Mouse (Mus musculus) ES-Bruce4 (cell line): ENCODE measurements around the gene Col9a1. TPM values are rescaled to one million over a fixed set of nuclear protein-coding genes. Genes with fewer than 3 reads are reported as not detected.

Experiments used
- H3K27ac ChIP-seq: 2 replicates; pipeline ENCODE4 v1.5.1; 2012; ENCODE audit warnings: low read length, inconsistent platforms; ENCODE audit not compliant: insufficient read depth
- H3K27me3 ChIP-seq: 2 replicates; pipeline ENCODE4 v1.6.1; 2012; ENCODE audit warnings: mild to moderate bottlenecking, low read length, inconsistent platforms; ENCODE audit not compliant: control insufficient read depth, poor library complexity, insufficient read depth, severe bottlenecking
- H3K36me3 ChIP-seq: 2 replicates; pipeline ENCODE4 v1.6.1; 2012; ENCODE audit warnings: inconsistent platforms, mild to moderate bottlenecking, low read length, moderate library complexity; ENCODE audit not compliant: control insufficient read depth, poor library complexity, insufficient read depth, severe bottlenecking
- H3K4me1 ChIP-seq: one replicate; pipeline ENCODE4 v1.8.1; 2011; ENCODE audit warnings: low read length; ENCODE audit not compliant: control insufficient read depth, insufficient read depth
- H3K4me3 ChIP-seq: 2 replicates; pipeline ENCODE4 v1.5.1; 2011; ENCODE audit warnings: low read depth, mild to moderate bottlenecking, low read length
- H3K9ac ChIP-seq: 2 replicates; pipeline ENCODE4 v1.6.1; 2012; ENCODE audit warnings: low read depth, mild to moderate bottlenecking, inconsistent platforms; ENCODE audit not compliant: poor library complexity, severe bottlenecking
- H3K9me3 ChIP-seq: replicated peaks from 2 replicates; pipeline ENCODE4 v1.6.1; 2012; ENCODE audit warnings: mild to moderate bottlenecking, low read length, inconsistent platforms; ENCODE audit not compliant: control insufficient read depth, poor library complexity, insufficient read depth, severe bottlenecking
- CTCF ChIP-seq: IDR thresholded peaks from one replicate; pipeline ENCODE4 v1.8.1; 2011; ENCODE audit warnings: low read depth, low read length
- EP300 ChIP-seq: IDR thresholded peaks from 2 replicates; pipeline ENCODE4 v1.6.1; 2011; ENCODE audit warnings: low read depth, low read length; ENCODE audit not compliant: insufficient read depth
- POLR2A ChIP-seq: IDR thresholded peaks from one replicate; pipeline ENCODE4 v1.8.1; 2011; ENCODE audit warnings: low read length; ENCODE audit not compliant: insufficient read depth
- polyA plus RNA-seq: library from polyadenylated mRNA; stranded (reverse); fragments of >200 nt; gene quantifications from 2 replicates; pipeline ENCODE4 v1.2.4, GENCODE M21; 2011; ENCODE audit warnings: low read depth; ENCODE audit not compliant: missing spikeins, insufficient read depth, insufficient read length

Col9a1 gene
- polyA plus RNA-seq, 1 experiment = not detected

DNA sequence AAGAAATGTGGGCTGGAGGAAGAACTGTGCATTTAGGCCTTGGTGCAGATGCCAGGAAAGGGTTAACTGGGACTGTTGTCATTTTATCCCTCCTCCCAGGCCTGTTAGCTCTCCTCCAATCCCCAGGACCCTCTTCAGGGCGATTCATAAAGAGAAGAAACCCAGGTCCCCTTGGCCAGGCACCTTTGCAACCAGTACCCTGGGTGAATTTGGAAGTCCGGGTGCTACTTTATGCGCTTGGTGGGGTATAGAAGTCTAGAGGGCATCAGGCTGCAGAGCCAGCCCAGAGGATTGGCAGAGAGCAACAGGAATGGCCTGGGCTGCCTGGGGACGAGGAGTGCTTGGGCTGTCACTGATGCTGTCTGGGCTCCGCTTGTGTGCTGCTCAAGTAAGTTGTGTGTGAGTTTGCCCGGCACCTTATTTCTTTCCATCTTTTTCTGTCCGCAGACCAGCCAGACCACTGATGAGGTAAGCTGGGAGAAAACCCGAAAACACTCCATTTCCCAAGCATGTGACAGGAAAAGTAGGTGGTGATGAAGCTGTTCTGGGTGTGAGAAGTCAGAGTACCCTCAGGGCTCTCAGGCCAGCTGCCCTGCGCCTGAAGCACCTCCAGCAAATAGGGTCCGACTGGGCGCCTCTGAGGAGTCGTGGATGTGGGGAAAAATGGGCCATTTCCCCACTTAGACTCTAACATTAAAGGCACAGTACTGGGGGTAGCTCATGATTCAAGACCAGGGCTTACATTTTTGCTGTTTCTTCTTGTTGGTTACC, 17.8 kb downstream of the Col9a1 start:
- no peaks in the 10 kb centered on the region for H3K27me3 ChIP-seq
- TF ChIP-seq CTCF = no peak
- no peak for TF ChIP-seq POLR2A
- no peak for TF ChIP-seq EP300
- H3K4me1 ChIP-seq = no peaks in the 10 kb centered on the region
- H3K9ac ChIP-seq = no peak overlapping the region
- H3K36me3 ChIP-seq = no peaks in the 10 kb centered on the region
- H3K9me3 ChIP-seq = no peaks in the 10 kb centered on the region
- no peak overlapping the region for H3K4me3 ChIP-seq
- no peak overlapping the region for H3K27ac ChIP-seq

DNA sequence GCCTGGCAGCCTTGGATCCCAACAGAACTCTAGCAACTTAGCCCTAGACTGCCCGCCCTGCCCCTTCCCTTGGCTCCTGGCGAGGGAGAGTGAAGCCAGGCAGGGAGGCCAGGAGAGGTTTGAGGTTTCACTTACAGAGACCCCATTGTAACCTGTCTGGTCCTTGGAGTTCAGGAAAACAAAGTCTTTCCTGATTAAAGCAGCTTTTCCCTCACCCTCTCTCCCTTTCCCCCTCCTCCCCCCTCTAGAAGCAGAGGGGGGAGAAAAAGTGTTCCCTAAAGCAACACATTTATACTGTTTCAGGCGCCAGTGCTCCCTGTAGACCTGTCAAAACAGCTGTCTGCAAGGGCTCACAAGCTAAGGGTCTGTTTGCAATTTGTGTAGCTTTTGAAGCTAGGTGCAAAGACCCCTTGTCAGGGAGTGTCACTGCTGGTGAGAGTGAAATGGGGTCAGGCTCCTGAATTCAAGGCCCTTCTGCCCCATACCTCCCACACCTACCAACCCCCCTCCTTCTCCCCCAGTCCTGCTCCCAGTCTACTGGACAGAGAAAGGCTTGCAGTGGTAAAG, 18.6 kb downstream of the Col9a1 start:
- Histone ChIP-seq H3K4me3 (no peak overlapping the region), H3K9ac (no peak overlapping the region), H3K4me1 (no peaks in the 10 kb centered on the region), H3K27me3 (no peaks in the 10 kb centered on the region), H3K9me3 (no peaks in the 10 kb centered on the region), H3K36me3 (no peaks in the 10 kb centered on the region), H3K27ac (no peak overlapping the region)
- TF ChIP-seq CTCF (no peak), EP300 (no peak), POLR2A (no peak)

DNA sequence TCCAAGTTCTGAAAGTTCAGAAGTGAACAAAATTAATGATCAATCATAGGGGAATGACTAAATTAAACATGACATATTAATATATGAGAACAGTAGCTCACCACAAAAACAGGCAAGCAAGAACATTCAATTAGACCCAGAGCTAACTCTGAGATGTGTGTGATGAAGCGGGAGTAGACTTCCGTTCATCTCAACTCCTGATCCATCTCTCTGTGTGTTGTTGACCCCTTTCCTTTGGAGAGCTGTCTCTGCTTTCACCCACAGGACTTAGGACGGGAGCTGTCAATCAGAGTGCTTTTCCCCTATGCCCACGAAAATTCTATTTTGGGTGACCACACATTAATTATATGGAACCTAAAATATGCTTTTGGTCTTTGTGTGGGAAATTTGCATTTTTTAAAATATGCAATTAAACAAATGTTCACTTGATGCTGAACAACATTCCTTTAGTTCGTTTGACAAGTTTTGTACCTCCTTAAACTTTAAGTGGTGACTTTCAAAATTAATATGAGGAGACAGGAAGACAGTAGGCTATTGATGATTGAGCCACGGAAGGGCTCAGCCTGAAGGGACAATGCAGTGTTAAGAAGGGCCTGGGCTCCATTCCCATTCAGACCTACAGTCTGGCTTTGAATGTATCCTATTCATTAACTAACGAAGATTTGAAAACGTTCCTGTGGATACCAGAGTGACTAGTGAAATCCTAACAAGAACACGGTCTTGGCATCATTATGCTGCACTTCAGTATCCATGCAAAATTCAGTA, 34.4 kb downstream of the Col9a1 start:
- TF ChIP-seq POLR2A = no peak
- no peak for TF ChIP-seq CTCF
- no peak for TF ChIP-seq EP300
- Histone ChIP-seq H3K9me3 (no peaks in the 10 kb centered on the region), H3K4me3 (no peak overlapping the region), H3K27me3 (no peaks in the 10 kb centered on the region), H3K9ac (no peak overlapping the region), H3K36me3 (no peaks in the 10 kb centered on the region), H3K27ac (no peak overlapping the region), H3K4me1 (no peaks in the 10 kb centered on the region)

DNA sequence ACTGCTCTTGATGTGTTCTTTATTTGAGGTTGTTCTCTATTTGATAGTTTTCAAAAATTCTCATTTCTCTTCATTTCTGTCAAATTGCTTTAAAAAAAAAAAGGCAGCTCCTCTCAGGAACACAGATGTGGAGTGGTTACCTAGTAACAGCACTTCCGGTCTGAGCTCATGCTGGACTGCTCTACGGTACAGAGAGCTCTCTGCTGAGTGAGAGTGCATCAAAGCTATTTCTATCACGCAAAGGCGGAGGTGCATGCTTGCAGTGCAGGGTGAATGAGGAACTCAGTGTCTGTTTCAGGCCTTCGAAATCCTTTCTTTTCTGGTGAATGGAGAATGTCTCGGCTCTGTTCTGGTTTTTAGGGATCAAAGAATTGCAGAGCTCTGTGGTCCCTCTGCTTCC, 41.6 kb downstream of the Col9a1 start:
- Histone ChIP-seq H3K4me1 (no peaks in the 10 kb centered on the region), H3K36me3 (no peaks in the 10 kb centered on the region), H3K9me3 (no peaks in the 10 kb centered on the region), H3K4me3 (no peak overlapping the region), H3K9ac (no peak overlapping the region), H3K27ac (no peak overlapping the region), H3K27me3 (no peaks in the 10 kb centered on the region)
- TF ChIP-seq EP300 = no peak
- TF ChIP-seq POLR2A = no peak
- no peak for TF ChIP-seq CTCF

DNA sequence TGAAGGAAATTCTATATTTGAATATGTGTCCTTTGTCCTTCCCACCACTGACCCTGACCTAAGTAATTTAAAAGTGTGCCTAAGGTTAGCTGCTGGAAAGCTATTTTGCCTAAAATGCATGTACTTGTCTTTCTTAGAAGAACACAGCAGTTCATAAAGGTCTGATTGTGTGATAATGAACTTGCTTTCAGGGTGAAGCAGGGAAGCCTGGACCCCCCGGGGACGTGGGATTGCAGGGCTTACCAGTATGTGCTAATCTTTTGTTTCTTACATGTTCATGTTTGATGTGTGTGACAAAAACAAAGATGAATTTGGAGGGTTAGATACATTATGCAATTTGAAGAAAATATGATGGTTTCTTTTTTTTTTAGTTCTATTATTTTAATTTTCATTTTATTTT, 44.8 kb downstream of the Col9a1 start:
- TF ChIP-seq POLR2A (no peak), CTCF (no peak), EP300 (no peak)
- no peaks in the 10 kb centered on the region for H3K36me3 ChIP-seq
- H3K9me3 ChIP-seq = no peaks in the 10 kb centered on the region

More for the DNA sequence above, 44.8 kb downstream of the Col9a1 start:
- Histone ChIP-seq H3K9ac (no peak overlapping the region), H3K27me3 (no peaks in the 10 kb centered on the region; the same call in 1 of the 2 replicates), H3K4me3 (no peak overlapping the region), H3K27ac (no peak overlapping the region), H3K4me1 (no peaks in the 10 kb centered on the region)
